Mouse (Mus musculus) testis, adult 2 months (tissue): ENCODE measurements around the gene Bcl2l14. TPM values are rescaled to one million over a fixed set of nuclear protein-coding genes. Genes with fewer than 3 reads are reported as not detected.

Experiments
- H3K27ac ChIP-seq: fragments of 200-500 bp; 2 replicates; pipeline ENCODE4 v1.5.1; 2012; ENCODE audit warnings: low read depth, low read length; ENCODE audit not compliant: control insufficient read depth, insufficient read depth
- H3K27me3 ChIP-seq: fragments of 200-500 bp; 2 replicates; pipeline ENCODE4 v1.6.1; 2012; ENCODE audit warnings: mild to moderate bottlenecking, low read length, moderate library complexity; ENCODE audit not compliant: control insufficient read depth, insufficient read depth
- H3K36me3 ChIP-seq: fragments of 200-500 bp; 2 replicates; pipeline ENCODE4 v1.6.1; 2012; ENCODE audit warnings: mild to moderate bottlenecking, low read length; ENCODE audit not compliant: control insufficient read depth, insufficient read depth
- H3K4me1 ChIP-seq: fragments of 200-500 bp; 2 replicates; pipeline ENCODE4 v1.6.1; 2012; ENCODE audit warnings: low read length; ENCODE audit not compliant: control insufficient read depth, insufficient read depth
- H3K4me3 ChIP-seq: fragments of 200-500 bp; 2 replicates; pipeline ENCODE4 v1.5.1; 2012; ENCODE audit warnings: low read depth, mild to moderate bottlenecking, low read length, moderate library complexity, mixed read lengths; ENCODE audit not compliant: control insufficient read depth
- CTCF ChIP-seq: fragments of 200-500 bp; IDR thresholded peaks from 2 replicates; pipeline ENCODE4 v1.5.1; 2012; ENCODE audit warnings: low read depth, mild to moderate bottlenecking, inconsistent platforms, low read length, moderate library complexity; ENCODE audit not compliant: control insufficient read depth, insufficient read depth, insufficient replicate concordance
- POLR2A ChIP-seq: fragments of 200-500 bp; IDR thresholded peaks from 2 replicates; pipeline ENCODE4 v1.6.1; 2012; ENCODE audit warnings: low read depth, mild to moderate bottlenecking, inconsistent platforms, low read length, moderate library complexity; ENCODE audit not compliant: control insufficient read depth
- polyA plus RNA-seq: library from polyadenylated mRNA; depleted of rRNA; stranded (reverse); fragments of >200 nt; gene quantifications from 2 replicates; pipeline ENCODE4 v1.2.3, GENCODE M21; 2012

The Bcl2l14 gene
- polyA plus RNA-seq, 1 experiment, result 70.3 TPM

- no peak for TF ChIP-seq POLR2A
- TF ChIP-seq CTCF, result no peak
- H3K4me1 ChIP-seq, result peaks cover 2% of the 10 kb centered on the region; the same call in 1 of the 2 replicates
- H3K27ac ChIP-seq, result no peak overlapping the region
- no peaks in the 10 kb centered on the region for H3K36me3 ChIP-seq
- no peaks in the 10 kb centered on the region for H3K27me3 ChIP-seq
- no peak overlapping the region for H3K4me3 ChIP-seq
Observed at GRCm38 (mm10) chr6:134366366-134367351, 29.5 kb upstream of the Bcl2l14 start.

- no peak overlapping the region for H3K4me3 ChIP-seq
- H3K27me3 ChIP-seq, result no peaks in the 10 kb centered on the region
- peaks cover 2% of the 10 kb centered on the region; the same call in 1 of the 2 replicates for H3K4me1 ChIP-seq
- no peaks in the 10 kb centered on the region for H3K36me3 ChIP-seq
- TF ChIP-seq POLR2A (no peak), CTCF (no peak)
- no peak overlapping the region for H3K27ac ChIP-seq
Observed at GRCm38 (mm10) chr6:134367366-134368281, 28.5 kb upstream of the Bcl2l14 start.

GRCm38 (mm10) chr6:134372946-134373345 is 23.2 kb upstream of the Bcl2l14 start:
- no peaks in the 10 kb centered on the region for H3K27me3 ChIP-seq
- TF ChIP-seq POLR2A, result no peak
- TF ChIP-seq CTCF, result no peak
- no peaks in the 10 kb centered on the region for H3K36me3 ChIP-seq

GRCm38 (mm10) chr6:134377201-134377600 is 18.9 kb upstream of the Bcl2l14 start:
- no peak for TF ChIP-seq CTCF
- TF ChIP-seq POLR2A, result no peak
- Histone ChIP-seq H3K4me3 (no peak overlapping the region), H3K4me1 (no peaks in the 10 kb centered on the region), H3K27me3 (no peaks in the 10 kb centered on the region), H3K36me3 (no peaks in the 10 kb centered on the region), H3K27ac (no peak overlapping the region)

More at GRCm38 (mm10) chr6:134372946-134373345, 23.2 kb upstream of the Bcl2l14 start:
- H3K4me3 ChIP-seq, result no peak overlapping the region
- H3K4me1 ChIP-seq, result no peaks in the 10 kb centered on the region
- H3K27ac ChIP-seq, result no peak overlapping the region

- Histone ChIP-seq H3K4me1 (no peaks in the 10 kb centered on the region), H3K27me3 (no peaks in the 10 kb centered on the region), H3K4me3 (no peak overlapping the region), H3K27ac (no peak overlapping the region), H3K36me3 (no peaks in the 10 kb centered on the region)
- TF ChIP-seq CTCF (no peak), POLR2A (no peak)
Observed at GRCm38 (mm10) chr6:134377856-134378255, 18.3 kb upstream of the Bcl2l14 start.

GRCm38 (mm10) chr6:134381462-134381861 is 14.7 kb upstream of the Bcl2l14 start:
- no peak for TF ChIP-seq CTCF
- no peak for TF ChIP-seq POLR2A
- H3K27me3 ChIP-seq, result no peaks in the 10 kb centered on the region
- H3K4me3 ChIP-seq, result no peak overlapping the region
- no peak overlapping the region for H3K27ac ChIP-seq
- no peaks in the 10 kb centered on the region; the same call in 1 of the 2 replicates for H3K4me1 ChIP-seq
- H3K36me3 ChIP-seq, result no peaks in the 10 kb centered on the region
